Mouse (Mus musculus): ENCODE data around the gene Pias4. TPM values are rescaled to one million over a fixed set of nuclear protein-coding genes. Genes with fewer than 3 reads are reported as not detected.
"Not testable (repeated sequence)": the region's sequence is repeated elsewhere in the genome, so short reads cannot be mapped to it uniquely, and the experiment has no call there.

Pias4 gene
- 53.5 and 62.2 TPM in 2 replicates for polyA plus RNA-seq (2016; fragmentation: Nextera tagmentation; extraction: Ambion mirVana)

DNA sequence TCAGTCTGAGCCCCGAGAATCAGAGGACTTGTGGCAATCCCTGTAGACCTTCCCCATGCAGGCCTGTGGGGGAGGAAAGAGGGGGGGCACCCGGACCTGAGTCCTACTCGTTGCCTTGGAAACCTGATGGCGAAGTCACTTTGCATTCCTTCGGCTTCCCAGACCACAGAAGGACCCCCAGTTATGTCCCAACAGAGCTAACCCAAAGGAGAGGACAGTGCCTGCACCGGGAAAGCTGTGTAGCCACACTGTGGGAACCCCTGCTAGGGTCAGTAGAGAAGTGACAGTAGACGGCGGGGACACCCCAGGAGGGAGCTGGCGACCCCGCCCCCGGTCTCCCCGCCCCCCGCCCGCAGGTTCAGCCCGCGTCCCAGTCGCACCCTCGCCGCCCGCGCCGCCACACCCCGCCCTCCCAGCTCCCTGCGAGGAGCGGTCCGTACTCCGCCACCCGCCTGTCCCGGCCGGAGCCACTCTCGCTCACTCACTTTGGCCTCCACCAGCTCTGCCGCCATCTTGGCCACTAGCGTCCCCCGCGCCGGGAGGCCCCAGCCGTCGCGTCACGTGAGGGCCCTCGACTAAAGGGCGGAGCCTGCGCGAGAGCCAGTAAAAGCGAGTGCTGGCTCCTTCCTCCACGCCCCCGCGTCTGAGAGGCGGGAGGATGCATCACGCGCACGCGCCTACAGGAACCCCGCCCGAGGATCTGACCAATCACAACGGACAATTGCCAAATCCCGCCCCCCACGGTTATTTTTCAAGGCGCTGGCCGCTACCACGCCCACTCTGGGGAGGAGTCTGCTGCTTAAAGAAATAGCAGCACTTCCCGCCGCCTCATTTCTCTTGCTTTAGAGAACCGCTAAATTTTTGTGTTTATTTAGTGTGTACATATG is at the start of gene Pias4:
Gene Pias4, minus strand, starts transcription at position 724 of the 887 bp plus-strand sequence.
- H3K36me3 ChIP-seq: peaks cover 28% of the 10 kb centered on the region
- H3K9me3 ChIP-seq: no peaks in the 10 kb centered on the region
- H3K27ac ChIP-seq: peak within 1 kb of the TSS; percentile 91
- DNase-seq (ENCODE audit: low spot score): peak; percentile 100
- under 1% methylated on average over 56 of the region's 64 CpGs for WGBS
- no peaks in the 10 kb centered on the region for H3K27me3 ChIP-seq (ENCODE audit: insufficient read depth, poor library complexity, severe bottlenecking)
- peaks cover 39% of the 10 kb centered on the region for H3K4me1 ChIP-seq
- H3K4me3 ChIP-seq: peak within 1 kb of the TSS; percentile 93

GRCm38 (mm10) chr10:81217267-81217666 is 49.5 kb upstream of the Pias4 start:
- H3K27ac ChIP-seq; DNase-seq (ENCODE audit: low spot score); H3K9me3 ChIP-seq; H3K36me3 ChIP-seq; H3K4me1 ChIP-seq; H3K4me3 ChIP-seq: not testable (repeated sequence)
- H3K27me3 ChIP-seq (ENCODE audit: insufficient read depth, poor library complexity, severe bottlenecking): peaks cover 12% of the 10 kb centered on the region; the same call in 1 of the 2 replicates
- 36% methylated on average over 1 of the region's 1 CpGs for WGBS

GRCm38 (mm10) chr10:81216810-81217209 is 49.1 kb upstream of the Pias4 start:
- no peaks in the 10 kb centered on the region for H3K9me3 ChIP-seq
- no peak overlapping the region for H3K27ac ChIP-seq
- H3K36me3 ChIP-seq: no peaks in the 10 kb centered on the region
- H3K4me1 ChIP-seq: 0 out of 2 replicates have a peak, but pooled peaks cover 4% of the 10 kb centered on the region
- WGBS: 82% methylated on average over 6 of the region's 6 CpGs
- H3K4me3 ChIP-seq: no peak overlapping the region
- DNase-seq (ENCODE audit: low spot score): no peak
- H3K27me3 ChIP-seq (ENCODE audit: insufficient read depth, poor library complexity, severe bottlenecking): peaks cover 12% of the 10 kb centered on the region; the same call in 1 of the 2 replicates

- WGBS: 85% methylated on average over 6 of the region's 6 CpGs
- Histone ChIP-seq H3K36me3 (no peaks in the 10 kb centered on the region), H3K4me1 (0 out of 2 replicates have a peak, but pooled peaks cover 4% of the 10 kb centered on the region), H3K4me3 (no peak overlapping the region), H3K27ac (no peak overlapping the region), H3K9me3 (no peaks in the 10 kb centered on the region), H3K27me3 (ENCODE audit: insufficient read depth, poor library complexity, severe bottlenecking) (peaks cover 12% of the 10 kb centered on the region; the same call in 1 of the 2 replicates)
- DNase-seq (ENCODE audit: low spot score): no peak
Measured at GRCm38 (mm10) chr10:81216260-81216659, 48.5 kb upstream of the Pias4 start.

DNA sequence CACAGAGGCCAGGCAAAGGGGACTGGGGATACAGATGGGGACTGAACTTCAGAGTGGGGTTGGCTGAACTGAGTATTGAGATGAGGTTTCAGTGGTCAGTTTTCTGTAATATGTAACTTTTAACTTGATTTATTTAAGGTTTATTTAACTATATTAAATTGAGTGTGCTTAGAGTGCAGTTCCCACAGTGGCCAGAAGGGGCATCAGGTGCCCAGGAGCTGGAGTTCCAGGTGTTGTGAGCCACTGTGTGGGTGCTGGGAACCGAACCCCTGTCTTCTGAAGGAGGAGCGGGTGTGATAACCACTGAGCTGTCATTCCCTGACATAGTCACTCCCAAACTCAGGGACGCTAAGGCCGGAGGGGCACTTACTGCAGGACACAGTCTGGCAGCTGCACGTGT is 42.4 kb upstream of the Pias4 start:
- H3K27ac ChIP-seq: no peak overlapping the region
- H3K27me3 ChIP-seq (ENCODE audit: insufficient read depth, poor library complexity, severe bottlenecking): no peaks in the 10 kb centered on the region
- no peaks in the 10 kb centered on the region for H3K9me3 ChIP-seq
- 0 out of 2 replicates have a peak, but pooled peaks cover under 1% of the 10 kb centered on the region for H3K4me1 ChIP-seq
- no peak overlapping the region for H3K4me3 ChIP-seq
- H3K36me3 ChIP-seq: peaks cover 6% of the 10 kb centered on the region; the same call in 1 of the 2 replicates
- 87% methylated on average over 5 of the region's 5 CpGs for WGBS
- no peak for DNase-seq (ENCODE audit: low spot score)

DNA sequence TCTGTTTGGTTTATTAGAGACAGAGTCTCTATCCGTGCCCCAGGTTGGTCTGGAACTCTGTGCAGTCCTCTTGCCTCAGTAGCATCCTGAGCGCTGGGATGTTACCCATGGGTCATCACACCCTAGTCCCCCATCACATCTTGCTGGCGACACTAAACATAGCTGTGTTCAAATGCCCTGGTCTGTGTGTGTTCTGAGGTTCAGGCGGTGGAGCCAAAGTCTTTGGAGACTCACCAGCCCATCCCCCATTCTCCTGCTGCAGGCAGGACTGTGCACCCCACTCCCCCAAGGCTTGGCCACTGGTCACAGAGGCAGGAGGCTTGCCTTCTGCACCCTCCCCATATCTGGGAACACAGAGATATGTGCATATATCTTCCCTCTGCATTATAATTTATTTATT is 36.4 kb upstream of the Pias4 start:
- Histone ChIP-seq H3K27ac (no peak overlapping the region), H3K36me3 (peaks cover 6% of the 10 kb centered on the region; the same call in 1 of the 2 replicates), H3K27me3 (ENCODE audit: insufficient read depth, poor library complexity, severe bottlenecking) (0 out of 2 replicates have a peak, but pooled peaks cover 7% of the 10 kb centered on the region), H3K9me3 (no peaks in the 10 kb centered on the region), H3K4me1 (peaks cover 55% of the 10 kb centered on the region), H3K4me3 (no peak overlapping the region)
- 65% methylated on average over 4 of the region's 4 CpGs for WGBS
- DNase-seq (ENCODE audit: low spot score): no peak

- no peaks in the 10 kb centered on the region for H3K9me3 ChIP-seq
- WGBS: 57% methylated on average over 8 of the region's 8 CpGs
- no peak overlapping the region for H3K4me3 ChIP-seq
- peak overlapping the region; percentile 60 for H3K27ac ChIP-seq
- H3K27me3 ChIP-seq (ENCODE audit: insufficient read depth, poor library complexity, severe bottlenecking): 0 out of 2 replicates have a peak, but pooled peaks cover 7% of the 10 kb centered on the region
- peaks cover 61% of the 10 kb centered on the region for H3K4me1 ChIP-seq
- no peaks in the 10 kb centered on the region; the same call in 1 of the 2 replicates for H3K36me3 ChIP-seq
- DNase-seq (ENCODE audit: low spot score): no peak
Measured at GRCm38 (mm10) chr10:81202978-81203720, 35.4 kb upstream of the Pias4 start.

DNA sequence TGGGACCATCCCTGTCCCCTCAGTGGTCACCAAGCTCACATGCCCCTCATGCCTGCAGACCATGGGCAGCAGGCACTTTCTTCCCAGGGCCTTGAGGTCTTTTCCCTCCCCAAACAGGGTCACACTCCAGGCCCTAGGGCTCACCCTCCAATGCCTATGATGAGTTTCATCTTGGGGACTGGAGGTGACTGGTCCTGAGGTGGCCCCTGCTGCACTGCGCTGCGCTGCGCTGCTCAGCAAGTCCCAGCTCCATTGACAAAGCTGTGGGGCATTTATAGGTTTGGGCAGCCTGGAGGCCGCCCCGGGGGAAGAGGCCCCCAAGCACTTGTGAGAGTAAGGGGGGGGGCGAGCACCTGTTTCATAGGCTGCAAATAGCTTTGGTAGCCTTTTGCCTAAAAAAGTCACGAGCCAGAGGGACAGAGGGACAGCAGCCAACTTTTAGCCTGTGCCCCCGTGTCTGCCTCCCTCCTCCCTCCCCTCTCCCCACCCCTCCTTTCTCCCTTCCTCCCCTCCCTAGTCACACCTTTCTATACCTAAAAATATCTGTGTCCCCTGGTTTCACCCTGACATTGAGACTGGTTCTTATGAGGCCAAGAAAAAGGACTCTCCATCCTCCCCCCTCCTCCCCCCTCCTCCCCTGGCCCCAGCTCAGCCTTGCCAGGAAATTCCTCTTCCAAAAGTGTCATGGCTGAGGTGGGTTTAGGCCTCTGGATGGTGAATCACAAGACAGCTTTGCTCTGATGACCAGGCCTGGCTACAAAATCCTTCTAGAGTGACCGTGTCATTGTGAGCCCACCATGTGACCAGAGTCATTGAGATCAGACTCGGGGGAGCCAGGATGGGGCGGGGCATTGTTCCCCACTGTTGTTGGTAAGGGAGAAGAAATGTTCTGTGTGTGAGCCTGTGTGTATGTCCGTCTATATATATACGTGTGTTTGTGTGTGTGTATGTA is 34.4 kb upstream of the Pias4 start, which contains the start of gene Nmrk2:
Gene Nmrk2, minus strand, starts transcription at position 245 of the 952 bp plus-strand sequence.
- H3K36me3 ChIP-seq: no peaks in the 10 kb centered on the region
- DNase-seq (ENCODE audit: low spot score): no peak
- H3K27ac ChIP-seq: peak within 1 kb of the TSS; percentile 60
- 49% methylated on average over 13 of the region's 13 CpGs for WGBS
- peaks cover 67% of the 10 kb centered on the region for H3K4me1 ChIP-seq
- peaks cover 12% of the 10 kb centered on the region; the same call in 1 of the 2 replicates for H3K27me3 ChIP-seq (ENCODE audit: insufficient read depth, poor library complexity, severe bottlenecking)
- H3K4me3 ChIP-seq: peak within 1 kb of the TSS; percentile 33
- H3K9me3 ChIP-seq: no peaks in the 10 kb centered on the region

DNA sequence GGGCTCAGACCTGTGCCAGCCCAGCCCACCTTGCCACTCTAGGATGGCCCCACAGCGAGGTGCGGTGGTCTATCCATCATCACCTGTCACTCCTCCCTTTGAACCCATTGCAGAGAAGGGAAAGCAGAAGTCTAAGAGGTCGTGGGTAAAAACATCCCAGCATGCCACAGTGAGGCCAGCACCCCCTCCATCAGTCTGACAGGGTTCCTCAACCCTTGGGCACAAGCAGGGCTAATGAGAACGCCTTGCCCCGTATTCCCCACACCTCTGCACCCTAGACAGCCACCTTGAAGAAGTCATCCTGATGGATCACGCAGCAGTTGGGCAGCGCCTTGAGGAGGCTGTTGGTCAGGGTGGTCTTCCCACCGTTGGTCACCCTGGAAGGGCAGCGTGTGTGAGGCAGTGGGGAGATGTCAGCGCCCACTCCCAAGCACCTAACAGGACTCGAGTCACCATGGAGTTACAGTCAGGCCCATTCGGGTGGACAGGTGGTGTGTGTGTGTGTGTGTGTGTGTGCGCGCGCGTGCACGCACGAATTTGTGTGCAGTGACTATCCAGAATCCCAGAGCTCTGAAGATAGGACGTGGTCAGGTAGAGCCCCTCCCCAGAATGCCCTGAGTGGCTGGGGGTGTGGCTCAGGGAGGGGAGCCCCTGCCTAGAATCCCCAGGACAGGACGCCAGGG is 33.0 kb upstream of the Pias4 start:
- WGBS: 64% methylated on average over 20 of the region's 20 CpGs
- H3K36me3 ChIP-seq: no peaks in the 10 kb centered on the region
- H3K4me1 ChIP-seq: peaks cover 73% of the 10 kb centered on the region
- H3K9me3 ChIP-seq: no peaks in the 10 kb centered on the region
- no peak overlapping the region for H3K4me3 ChIP-seq
- H3K27ac ChIP-seq: peak overlapping the region; percentile 60
- peaks cover 24% of the 10 kb centered on the region for H3K27me3 ChIP-seq (ENCODE audit: insufficient read depth, poor library complexity, severe bottlenecking)
- DNase-seq (ENCODE audit: low spot score): no peak

DNA sequence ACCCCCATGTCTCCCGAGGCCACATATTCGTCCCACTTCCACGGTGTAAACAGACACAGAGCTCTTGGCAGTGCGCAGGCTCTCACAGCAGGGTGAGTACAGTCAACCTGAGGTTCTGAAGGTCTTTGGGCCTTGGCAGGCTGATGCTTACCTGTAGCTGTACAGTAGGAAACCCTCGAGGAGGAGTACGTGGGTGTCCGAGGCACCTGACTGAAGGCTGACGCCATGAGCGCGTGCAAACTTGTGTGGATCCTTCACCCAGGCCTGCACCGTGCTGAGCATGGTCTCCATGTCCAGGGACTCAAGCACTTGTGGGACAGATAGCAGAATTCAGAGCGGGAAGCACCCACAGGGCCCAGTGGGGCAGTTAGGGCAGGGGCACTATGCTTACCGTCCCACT is 32.4 kb upstream of the Pias4 start:
- Histone ChIP-seq H3K27me3 (ENCODE audit: insufficient read depth, poor library complexity, severe bottlenecking) (peaks cover 30% of the 10 kb centered on the region), H3K4me3 (no peak overlapping the region), H3K9me3 (no peaks in the 10 kb centered on the region), H3K36me3 (no peaks in the 10 kb centered on the region), H3K4me1 (peaks cover 73% of the 10 kb centered on the region), H3K27ac (peak overlapping the region; percentile 60; the same call in 1 of the 2 replicates)
- no peak for DNase-seq (ENCODE audit: low spot score)
- WGBS: 76% methylated on average over 13 of the region's 13 CpGs

- Histone ChIP-seq H3K36me3 (no peaks in the 10 kb centered on the region), H3K27ac (0 out of 2 replicates have a peak overlapping the region, but pooled peaks have one; percentile 26), H3K27me3 (ENCODE audit: insufficient read depth, poor library complexity, severe bottlenecking) (peaks cover 41% of the 10 kb centered on the region), H3K4me1 (peaks cover 72% of the 10 kb centered on the region), H3K9me3 (no peaks in the 10 kb centered on the region), H3K4me3 (no peak overlapping the region)
- 82% methylated on average over 6 of the region's 6 CpGs for WGBS
- no peak for DNase-seq (ENCODE audit: low spot score)
Measured at GRCm38 (mm10) chr10:81198990-81199389, 31.3 kb upstream of the Pias4 start.
